Mouse (Mus musculus): ENCODE data around the gene Saxo1. TPM values are rescaled to one million over a fixed set of nuclear protein-coding genes. Genes with fewer than 3 reads are reported as not detected.

Saxo1 gene
- total RNA-seq, 2 experiments from 2014 or later, result not detected

- no peak for DNase-seq
Measured at GRCm38 (mm10) chr4:86416401-86417025, 141.6 kb downstream of the Saxo1 start.

- no peak for DNase-seq
Measured at GRCm38 (mm10) chr4:86413388-86413787, 144.7 kb downstream of the Saxo1 start.

GRCm38 (mm10) chr4:86410946-86411345 is 147.2 kb downstream of the Saxo1 start:
- DNase-seq, result no peak

- DNase-seq, result no peak
Measured at GRCm38 (mm10) chr4:86408421-86408820, 149.7 kb downstream of the Saxo1 start.

GRCm38 (mm10) chr4:86407200-86407527 is 151.0 kb downstream of the Saxo1 start:
- no peak for DNase-seq

GRCm38 (mm10) chr4:86406501-86407199 is 151.5 kb downstream of the Saxo1 start:
- DNase-seq, result no peak

GRCm38 (mm10) chr4:86401116-86401515 is 157.0 kb downstream of the Saxo1 start:
- DNase-seq, result no peak

GRCm38 (mm10) chr4:86397470-86397869 is 160.7 kb downstream of the Saxo1 start:
- no peak for DNase-seq

GRCm38 (mm10) chr4:86396672-86397288 is 161.3 kb downstream of the Saxo1 start:
- no peak for DNase-seq

- DNase-seq, result no peak
Measured at GRCm38 (mm10) chr4:86395636-86396035, 162.5 kb downstream of the Saxo1 start.

Other genes starting within 250 kb of the Saxo1 start
- gene Rraga, start 17.3 kb upstream of the Saxo1 start, total RNA-seq (2021), result 10 to 100 TPM; 54.1 to 55.2 TPM
- gene Haus6, start 53.7 kb upstream of the Saxo1 start, total RNA-seq (2021), result 1 to 10 TPM; 5.7 to 6.9 TPM
- 10 to 100 TPM; 69.6 to 84.5 TPM for gene Plin2, start 111.7 kb upstream of the Saxo1 start, total RNA-seq (2021)
- 10 to 100 TPM; 18.4 to 22.1 TPM for gene Dennd4c, start 190.2 kb upstream of the Saxo1 start, total RNA-seq (2021)